Comparison of ENCODE assay signal across 9 mouse cellular contexts in the genomic region with DNA sequence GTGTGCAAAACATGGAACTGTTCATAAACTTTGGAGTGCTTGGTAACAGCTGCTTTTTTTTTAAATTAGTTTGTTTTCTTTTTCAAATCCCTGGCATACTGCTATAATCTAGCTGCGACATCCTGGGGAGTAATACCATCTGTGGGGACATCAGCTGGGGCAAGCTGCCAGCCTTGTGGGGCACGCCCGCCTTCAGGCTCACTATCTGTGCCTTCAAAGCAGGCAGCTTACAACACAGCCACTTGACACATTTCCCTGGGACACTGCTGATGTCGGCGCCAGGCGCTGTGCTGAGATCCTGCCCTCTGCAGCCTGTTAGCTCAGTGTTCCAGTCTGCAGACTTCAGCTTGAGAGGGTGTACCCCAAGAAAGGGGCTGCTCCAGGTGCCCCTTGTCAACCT. TPM values are rescaled to one million over a fixed set of nuclear protein-coding genes. Genes with fewer than 3 reads are reported as not detected.
A peak's percentile ranks its signal among the peaks of the same experiment; 100 is the strongest.
DNase-seq lines count a peak whose midpoint lies in the region; ATAC-seq lines count a peak whose summit lies in the region.
"Had no signal": no experiment of that assay in that cellular context is flagged by ENCODE, and none has a peak within 500 bp of the region (broad histone marks: within the 10 kb centered on the region; RNA-seq: fewer than 3 reads in every experiment).

No protein-coding gene starts in this region.

- peak; percentile 24 for DNase-seq in kidney, postnatal 14 days
- no peak for DNase-seq in kidney, postnatal 36 days
- peak; percentile 81 to 84 for DNase-seq in cerebellum, adult 18-20 months
- DNase-seq in gastrocnemius, postnatal 36 days, result peak; percentile 66 to 69
- DNase-seq in layer of hippocampus, postnatal 14 days (ENCODE audit: low spot score in 2 of 2), result peak; percentile 68 to 77
- DNase-seq in kidney, adult 8-10 months, result no peak

- intact Hi-C loops in gastrocnemius, postnatal 36 days (cut with DNase I), result no loop called here

- peak; percentile 50 for ATAC-seq in megakaryocyte, adult 5-6 weeks (ENCODE audit: poor library complexity, severe bottlenecking)
- no peak for ATAC-seq in monocyte, adult 5-6 weeks (replicated peaks; ENCODE audit: insufficient number of reproducible peaks, low FRiP score, low TSS enrichment, poor library complexity, severe bottlenecking)

RNA-seq across cellular contexts. Expression of gene Gpr153, which starts 17.0 kb away (rescaled TPM):
- total RNA-seq in gastrocnemius, postnatal 36 days (2021), result 1 to 10 TPM; 7.1 to 8.0 TPM
- total RNA-seq in layer of hippocampus, postnatal 14 days (2021), result 10 to 100 TPM in 1 of 2 experiments, 1 to 10 TPM in 1; 8.9 to 14.4 TPM
- not detected in 2 replicates for total RNA-seq in megakaryocyte, adult 5-6 weeks (2015)
- total RNA-seq in megakaryocyte, adult 5-6 weeks (2017), result 0.04 and 1.7 TPM in 2 replicates
- 0.39 to 0.86 TPM in 2 of 3 replicates, not detected in the other for total RNA-seq in monocyte, adult 5-6 weeks (2017)

RNA-seq across cellular contexts. Expression of gene Hes3, which starts 34.4 kb away (rescaled TPM):
- total RNA-seq in gastrocnemius, postnatal 36 days (2021), result not detected
- total RNA-seq in layer of hippocampus, postnatal 14 days (2021), result not detected
- not detected in 2 replicates for total RNA-seq in megakaryocyte, adult 5-6 weeks (2015)
- not detected in 2 replicates for total RNA-seq in megakaryocyte, adult 5-6 weeks (2017)
- total RNA-seq in monocyte, adult 5-6 weeks (2017), result not detected in 3 replicates
- total RNA-seq: neutrophil, adult 5-6 weeks had no signal

RNA-seq across cellular contexts. Expression of gene Icmt, which starts 40.0 kb away (rescaled TPM):
- total RNA-seq in gastrocnemius, postnatal 36 days (2021), result 10 to 100 TPM; 14.4 to 17.3 TPM
- 10 to 100 TPM; 33.8 to 34.6 TPM for total RNA-seq in layer of hippocampus, postnatal 14 days (2021)
- 8.7 and 9.3 TPM in 2 replicates for total RNA-seq in megakaryocyte, adult 5-6 weeks (2015)
- total RNA-seq in megakaryocyte, adult 5-6 weeks (2017), result 9.7 and 11.9 TPM in 2 replicates
- 10.5 to 18.2 TPM (median 14.9 TPM) in 3 replicates for total RNA-seq in monocyte, adult 5-6 weeks (2017)

Comparison
In these comparisons a context has a peak if more than half of its experiments do, and no peak if none do; other contexts are left out.
1. DNase-seq: peak in kidney, postnatal 14 days (single experiment), cerebellum, adult 18-20 months (2 of 2), gastrocnemius, postnatal 36 days (2 of 2) and layer of hippocampus, postnatal 14 days (2 of 2); none in kidney, postnatal 36 days (0 of 2) and kidney, adult 8-10 months (0 of 2).